Mouse (Mus musculus): ENCODE data around the gene Olfr353. TPM values are rescaled to one million over a fixed set of nuclear protein-coding genes. Genes with fewer than 3 reads are reported as not detected.

Gene Olfr353
- polyA plus RNA-seq (2015; fragmentation: Nextera tagmentation; extraction: Ambion mirVana) = not detected in 2 replicates

DNA sequence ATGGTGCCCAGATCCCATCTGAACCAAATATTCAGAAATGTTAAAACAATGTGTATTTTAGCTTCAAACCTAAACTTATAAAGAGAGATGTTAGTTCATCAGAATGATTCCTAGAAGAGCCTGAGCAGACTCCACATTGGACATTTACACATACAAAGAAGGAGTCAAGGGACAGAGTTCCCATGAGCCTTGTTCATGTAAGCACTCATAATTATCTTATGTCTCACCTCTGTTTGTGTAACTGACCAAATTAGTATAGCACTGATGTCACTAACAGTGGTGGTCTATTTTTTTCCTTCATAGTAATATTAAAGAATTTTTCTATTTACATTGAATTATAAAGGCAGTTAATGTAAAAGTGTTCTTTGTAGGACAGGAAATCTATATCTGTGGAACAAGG is at the start of gene Olfr353:
Olfr353 (minus strand) TSS at position 101 of the 400 bp plus-strand sequence.
- Histone ChIP-seq H3K9ac (no peak within 1 kb of the TSS), H3K27ac (no peak within 1 kb of the TSS), H3K9me3 (no peaks in the 10 kb centered on the region), H3K4me2 (replicated peaks) (no peak within 1 kb of the TSS), H3K27me3 (replicated peaks) (no peaks in the 10 kb centered on the region), H3K4me1 (replicated peaks) (no peaks in the 10 kb centered on the region), H3K4me3 (replicated peaks) (no peak within 1 kb of the TSS), H3K36me3 (no peaks in the 10 kb centered on the region)
- no peak for ATAC-seq

DNA sequence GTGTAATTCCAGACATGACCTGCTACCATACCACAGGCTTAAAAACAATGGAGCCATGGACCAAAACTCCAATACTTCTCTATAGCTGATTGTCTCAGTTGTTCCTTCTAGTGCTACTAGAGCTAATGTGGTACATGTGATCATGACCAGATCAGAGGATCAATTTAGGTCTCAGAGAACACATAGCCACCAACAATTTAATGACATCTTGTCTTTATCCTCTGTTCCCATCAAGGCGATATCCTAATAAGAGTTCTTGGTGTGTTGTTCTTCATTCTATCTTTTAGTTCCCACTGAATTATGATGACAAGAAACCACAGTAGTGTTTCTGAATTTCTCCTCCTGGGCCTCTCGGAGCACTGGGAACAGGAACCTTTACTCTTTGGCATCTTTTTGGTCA is 44.1 kb upstream of the Olfr353 start, which contains the start of gene Olfr356:
Olfr356 (plus strand) TSS at position 301 of the 400 bp plus-strand sequence.
- Histone ChIP-seq H3K9me3 (no peaks in the 10 kb centered on the region), H3K4me1 (replicated peaks) (no peaks in the 10 kb centered on the region), H3K27me3 (replicated peaks) (no peaks in the 10 kb centered on the region), H3K4me3 (replicated peaks) (no peak within 1 kb of the TSS), H3K27ac (no peak within 1 kb of the TSS), H3K9ac (no peak within 1 kb of the TSS), H3K36me3 (no peaks in the 10 kb centered on the region), H3K4me2 (replicated peaks) (no peak within 1 kb of the TSS)
- WGBS = 90% methylated on average over 2 of the region's 2 CpGs
- ATAC-seq = no peak

DNA sequence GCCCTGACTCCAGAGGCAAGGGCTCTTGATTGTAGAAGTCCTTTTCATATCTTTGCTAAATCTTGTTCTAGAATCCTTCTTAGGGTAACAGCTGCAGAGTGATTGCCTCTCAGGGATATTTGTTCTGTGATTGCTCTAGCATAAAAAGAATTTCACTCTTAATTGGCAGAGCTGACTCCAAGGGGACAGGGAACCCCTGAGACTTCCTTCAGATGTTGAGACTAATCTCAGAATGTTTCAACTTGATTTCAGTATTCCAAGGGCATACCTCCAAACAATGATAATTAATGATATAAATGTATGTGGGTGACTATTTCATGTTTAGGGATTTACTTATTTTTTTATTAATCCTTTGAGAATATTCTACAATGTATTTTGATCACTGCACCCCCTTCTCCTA is 36.1 kb upstream of the Olfr353 start, which contains the start of gene Olfr355:
Olfr355 (minus strand) TSS at position 101 of the 400 bp plus-strand sequence.
- H3K4me1 ChIP-seq (replicated peaks) = no peaks in the 10 kb centered on the region
- no peak for ATAC-seq
- H3K36me3 ChIP-seq = no peaks in the 10 kb centered on the region
- H3K4me2 ChIP-seq (replicated peaks) = no peak within 1 kb of the TSS
- no peaks in the 10 kb centered on the region for H3K9me3 ChIP-seq
- no peak within 1 kb of the TSS for H3K27ac ChIP-seq
- H3K9ac ChIP-seq = no peak within 1 kb of the TSS
- no peak within 1 kb of the TSS for H3K4me3 ChIP-seq (replicated peaks)
- H3K27me3 ChIP-seq (replicated peaks) = no peaks in the 10 kb centered on the region

DNA sequence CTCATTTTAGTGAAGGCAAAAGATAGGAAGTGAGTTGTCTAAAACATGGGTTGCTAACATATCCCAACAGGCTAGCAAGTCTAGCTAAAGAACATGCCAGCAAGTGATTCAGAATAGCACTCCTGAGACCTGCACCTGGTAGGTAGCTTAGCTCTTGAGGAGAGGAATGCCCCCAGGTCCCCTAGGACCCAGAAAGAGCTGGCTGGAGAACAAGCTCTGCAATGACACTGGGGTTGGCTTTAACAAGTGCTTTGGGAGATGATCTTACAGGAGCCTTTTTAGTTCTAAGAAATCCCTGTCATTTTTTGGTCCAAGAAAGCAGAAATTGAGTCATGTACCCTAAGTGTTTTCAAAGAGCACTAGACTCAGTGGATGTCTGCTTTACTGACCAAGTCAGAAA is 12.6 kb upstream of the Olfr353 start, which contains the start of gene Olfr354:
Olfr354 (plus strand) TSS at position 301 of the 400 bp plus-strand sequence.
- no peaks in the 10 kb centered on the region for H3K9me3 ChIP-seq
- H3K9ac ChIP-seq = no peak within 1 kb of the TSS
- H3K27ac ChIP-seq = no peak within 1 kb of the TSS
- no peaks in the 10 kb centered on the region for H3K36me3 ChIP-seq
- no peaks in the 10 kb centered on the region for H3K27me3 ChIP-seq (replicated peaks)
- no peak within 1 kb of the TSS for H3K4me3 ChIP-seq (replicated peaks)
- ATAC-seq = no peak
- H3K4me2 ChIP-seq (replicated peaks) = no peak within 1 kb of the TSS
- no peaks in the 10 kb centered on the region for H3K4me1 ChIP-seq (replicated peaks)

DNA sequence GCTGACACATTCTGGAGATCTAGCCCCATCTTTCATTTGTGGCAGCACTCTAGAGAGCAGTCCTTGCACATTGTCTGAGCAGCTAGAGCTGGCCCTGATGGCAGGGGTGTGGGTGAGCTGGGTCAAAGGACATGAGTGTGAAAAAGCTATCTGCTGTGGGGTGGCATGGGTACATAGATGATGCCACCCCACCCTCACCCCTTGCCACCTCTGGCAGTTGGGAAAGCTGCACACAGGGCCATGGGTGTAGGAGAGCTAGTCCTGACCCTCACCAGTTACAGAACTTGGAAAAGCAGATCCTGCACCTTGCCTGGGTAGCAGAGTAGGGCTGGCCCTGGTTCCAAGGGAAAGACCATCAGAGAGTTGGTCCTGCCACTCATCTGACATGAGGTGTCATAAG is 4.4 kb upstream of the Olfr353 start:
- H3K27ac ChIP-seq = no peak overlapping the region
- no peak overlapping the region for H3K4me3 ChIP-seq (replicated peaks)
- H3K4me1 ChIP-seq (replicated peaks) = no peaks in the 10 kb centered on the region
- H3K9ac ChIP-seq = no peak overlapping the region
- no peaks in the 10 kb centered on the region for H3K9me3 ChIP-seq
- H3K36me3 ChIP-seq = no peaks in the 10 kb centered on the region
- no peaks in the 10 kb centered on the region for H3K27me3 ChIP-seq (replicated peaks)
- no peak overlapping the region for H3K4me2 ChIP-seq (replicated peaks)
- no peak for ATAC-seq

DNA sequence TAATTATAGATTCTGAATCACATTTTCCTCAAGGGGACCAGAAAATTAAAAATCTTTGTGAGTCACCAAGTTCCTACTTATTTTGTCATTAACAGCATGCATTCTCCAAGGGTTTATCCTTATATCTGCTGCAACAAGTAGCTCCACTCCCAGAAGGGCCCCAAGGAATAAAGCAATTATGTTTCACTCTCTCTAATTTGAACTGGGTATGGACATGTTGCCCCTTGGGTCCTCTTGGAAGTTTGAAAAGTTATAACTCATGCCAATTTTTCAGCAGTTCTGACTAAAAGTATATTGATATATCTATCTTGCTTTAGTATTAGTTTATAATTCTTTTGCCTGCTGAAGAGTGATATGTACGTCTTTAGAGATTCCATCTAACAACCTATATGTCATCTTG is 24.6 kb downstream of the Olfr353 start, which contains the start of gene Olfr352:
Olfr352 (plus strand) TSS at position 301 of the 400 bp plus-strand sequence.
- Histone ChIP-seq H3K9ac (no peak within 1 kb of the TSS), H3K27me3 (replicated peaks) (no peaks in the 10 kb centered on the region), H3K4me3 (replicated peaks) (no peak within 1 kb of the TSS), H3K9me3 (no peaks in the 10 kb centered on the region), H3K36me3 (no peaks in the 10 kb centered on the region), H3K27ac (no peak within 1 kb of the TSS), H3K4me1 (replicated peaks) (no peaks in the 10 kb centered on the region), H3K4me2 (replicated peaks) (no peak within 1 kb of the TSS)
- no peak for ATAC-seq
- WGBS = 83% methylated on average over 1 of the region's 1 CpGs

DNA sequence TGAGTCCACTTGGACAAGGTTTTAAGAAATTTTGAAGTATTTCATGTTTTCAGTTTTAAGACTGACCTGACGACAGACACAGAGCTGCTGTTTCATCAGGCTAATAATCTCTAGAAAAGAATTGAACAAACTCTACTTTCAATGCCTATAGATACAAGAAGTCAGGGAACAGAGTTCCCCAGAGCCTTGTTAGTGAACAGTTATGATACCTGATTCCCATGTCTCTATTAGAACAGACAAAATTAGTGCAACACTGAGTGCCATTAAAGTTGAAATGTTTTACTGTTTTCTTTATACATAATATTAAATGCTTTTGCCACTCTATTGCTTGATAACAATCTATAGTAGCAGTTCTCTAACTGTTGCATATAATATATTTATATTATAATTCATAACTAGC is 30.2 kb downstream of the Olfr353 start, which contains the start of gene Olfr351:
Olfr351 (minus strand) TSS at position 101 of the 400 bp plus-strand sequence.
- no peak within 1 kb of the TSS for H3K4me2 ChIP-seq (replicated peaks)
- H3K9ac ChIP-seq = no peak within 1 kb of the TSS
- 73% methylated on average over 1 of the region's 1 CpGs for WGBS
- no peaks in the 10 kb centered on the region for H3K4me1 ChIP-seq (replicated peaks)
- H3K27me3 ChIP-seq (replicated peaks) = no peaks in the 10 kb centered on the region
- no peaks in the 10 kb centered on the region for H3K9me3 ChIP-seq
- H3K27ac ChIP-seq = no peak within 1 kb of the TSS
- no peak within 1 kb of the TSS for H3K4me3 ChIP-seq (replicated peaks)
- no peaks in the 10 kb centered on the region for H3K36me3 ChIP-seq
- ATAC-seq = no peak

DNA sequence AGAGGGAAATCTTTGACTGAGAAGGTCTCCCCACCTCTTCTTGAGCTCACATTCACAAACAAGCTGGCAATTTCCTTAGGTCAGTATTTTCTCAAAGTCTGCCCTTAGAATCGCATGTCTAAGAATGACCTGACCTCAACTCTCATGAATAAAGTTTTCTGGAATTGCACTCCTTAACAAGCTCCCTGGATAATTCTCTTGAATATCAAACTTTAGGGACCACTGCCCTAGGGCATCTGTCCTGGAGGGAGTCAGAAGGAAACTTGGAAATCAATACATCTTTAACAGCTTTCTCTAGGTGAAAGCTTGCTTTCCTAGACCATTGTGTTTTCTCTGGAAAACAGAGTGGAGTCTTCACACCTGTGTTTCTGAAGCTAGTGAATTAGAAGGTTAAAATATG is 46.7 kb downstream of the Olfr353 start, which contains the start of gene Olfr350:
Olfr350 (plus strand) TSS at position 301 of the 400 bp plus-strand sequence.
- Histone ChIP-seq H3K4me3 (replicated peaks) (no peak within 1 kb of the TSS), H3K9ac (no peak within 1 kb of the TSS), H3K4me1 (replicated peaks) (no peaks in the 10 kb centered on the region), H3K4me2 (replicated peaks) (no peak within 1 kb of the TSS), H3K36me3 (no peaks in the 10 kb centered on the region), H3K27me3 (replicated peaks) (no peaks in the 10 kb centered on the region), H3K27ac (no peak within 1 kb of the TSS), H3K9me3 (no peaks in the 10 kb centered on the region)
- ATAC-seq = no peak
- 89% methylated on average over 1 of the region's 1 CpGs for WGBS

Other genes with a start within 250 kb of the Olfr353 start
- gene Olfr346, start 207.1 kb downstream of the Olfr353 start, polyA plus RNA-seq (2015; fragmentation: Nextera tagmentation; extraction: Ambion mirVana) = not detected in 2 replicates
- gene Olfr347, start 161.0 kb downstream of the Olfr353 start, polyA plus RNA-seq (2015; fragmentation: Nextera tagmentation; extraction: Ambion mirVana) = not detected in 2 replicates
- not detected in 2 replicates for gene Olfr348, start 108.7 kb downstream of the Olfr353 start, polyA plus RNA-seq (2015; fragmentation: Nextera tagmentation; extraction: Ambion mirVana)
- not detected in 2 replicates for gene Olfr50, start 102.4 kb downstream of the Olfr353 start, polyA plus RNA-seq (2015; fragmentation: Nextera tagmentation; extraction: Ambion mirVana)
- not detected in 2 replicates for gene Olfr3, start 75.9 kb downstream of the Olfr353 start, polyA plus RNA-seq (2015; fragmentation: Nextera tagmentation; extraction: Ambion mirVana)
- not detected in 2 replicates for gene Olfr350, start 46.6 kb downstream of the Olfr353 start, polyA plus RNA-seq (2015; fragmentation: Nextera tagmentation; extraction: Ambion mirVana)
- gene Olfr351, start 30.3 kb downstream of the Olfr353 start, polyA plus RNA-seq (2015; fragmentation: Nextera tagmentation; extraction: Ambion mirVana) = not detected in 2 replicates
- not detected in 2 replicates for gene Olfr352, start 24.5 kb downstream of the Olfr353 start, polyA plus RNA-seq (2015; fragmentation: Nextera tagmentation; extraction: Ambion mirVana)
- gene Olfr354, start 12.7 kb upstream of the Olfr353 start, polyA plus RNA-seq (2015; fragmentation: Nextera tagmentation; extraction: Ambion mirVana) = not detected in 2 replicates
- gene Olfr355, start 36.0 kb upstream of the Olfr353 start, polyA plus RNA-seq (2015; fragmentation: Nextera tagmentation; extraction: Ambion mirVana) = not detected in 2 replicates
- not detected in 2 replicates for gene Olfr356, start 44.2 kb upstream of the Olfr353 start, polyA plus RNA-seq (2015; fragmentation: Nextera tagmentation; extraction: Ambion mirVana)
- not detected in 2 replicates for gene Olfr357, start 100.9 kb upstream of the Olfr353 start, polyA plus RNA-seq (2015; fragmentation: Nextera tagmentation; extraction: Ambion mirVana)
- gene Olfr358, start 116.4 kb upstream of the Olfr353 start, polyA plus RNA-seq (2015; fragmentation: Nextera tagmentation; extraction: Ambion mirVana) = not detected in 2 replicates
- gene Olfr360, start 172.8 kb upstream of the Olfr353 start, polyA plus RNA-seq (2015; fragmentation: Nextera tagmentation; extraction: Ambion mirVana) = not detected in 2 replicates
- gene Olfr361, start 196.4 kb upstream of the Olfr353 start, polyA plus RNA-seq (2015; fragmentation: Nextera tagmentation; extraction: Ambion mirVana) = not detected in 2 replicates
- gene Olfr362, start 225.0 kb upstream of the Olfr353 start, polyA plus RNA-seq (2015; fragmentation: Nextera tagmentation; extraction: Ambion mirVana) = not detected in 2 replicates
- not detected in 2 replicates for gene Olfr364-ps1, start 246.4 kb upstream of the Olfr353 start, polyA plus RNA-seq (2015; fragmentation: Nextera tagmentation; extraction: Ambion mirVana)